Mouse (Mus musculus): ENCODE measurements around the gene Ccdc34. TPM values are rescaled to one million over a fixed set of nuclear protein-coding genes. Genes with fewer than 3 reads are reported as not detected.

The Ccdc34 gene
- polyA plus RNA-seq, 1 experiment: 4.2 TPM

DNA sequence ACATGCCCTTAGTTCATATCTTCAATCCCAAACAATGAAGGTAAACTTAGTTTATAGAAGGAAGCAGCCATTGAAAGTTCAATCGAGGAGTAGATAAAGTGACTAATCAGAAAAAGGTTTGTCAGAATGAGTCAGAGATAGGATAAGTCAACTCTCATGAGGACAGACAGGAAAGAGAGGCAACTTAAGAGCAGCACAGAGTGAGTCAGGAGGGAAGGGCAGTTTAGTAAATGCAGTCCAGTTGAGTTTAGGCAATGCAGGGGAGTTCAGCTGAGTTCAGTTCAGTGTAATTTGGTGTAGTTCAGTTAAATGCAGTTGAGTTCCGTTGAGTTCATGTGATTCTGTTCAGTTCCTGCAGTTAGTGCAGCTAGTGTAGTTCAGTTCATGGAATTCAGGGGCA, 138.7 kb downstream of the Ccdc34 start:
- H3K27ac ChIP-seq (ENCODE audit: insufficient read depth, low read depth, low read length): no peak overlapping the region
- 94% methylated on average over 2 of the region's 2 CpGs for WGBS
- DNase-seq: no peak

GRCm38 (mm10) chr2:110165003-110165402, 147.4 kb downstream of the Ccdc34 start:
- H3K36me3 ChIP-seq (ENCODE audit: control insufficient read depth, insufficient read depth, low read length): no peaks in the 10 kb centered on the region
- H3K4me3 ChIP-seq (ENCODE audit: insufficient read depth, low read depth, low read length): no peak overlapping the region
- H3K4me1 ChIP-seq (ENCODE audit: control insufficient read depth, insufficient read depth, low read length): no peaks in the 10 kb centered on the region
- H3K27ac ChIP-seq (ENCODE audit: insufficient read depth, low read depth, low read length): no peak overlapping the region
- 79% methylated on average over 4 of the region's 4 CpGs for WGBS
- DNase-seq: no peak
- TF ChIP-seq CTCF (conservative IDR thresholded peaks at IDR 0.05; ENCODE audit: insufficient read depth, insufficient read length, low read depth, low read length) (no peak), POLR2A (IDR thresholded peaks at IDR 0.05; ENCODE audit: low read depth, low read length) (no peak)
- H3K27me3 ChIP-seq (replicated peaks; ENCODE audit: control insufficient read depth, insufficient read depth, low read length): no peaks in the 10 kb centered on the region

More for the DNA sequence above, 138.7 kb downstream of the Ccdc34 start:
- Histone ChIP-seq H3K4me3 (ENCODE audit: insufficient read depth, low read depth, low read length) (no peak overlapping the region), H3K36me3 (ENCODE audit: control insufficient read depth, insufficient read depth, low read length) (no peaks in the 10 kb centered on the region), H3K4me1 (ENCODE audit: control insufficient read depth, insufficient read depth, low read length) (no peaks in the 10 kb centered on the region), H3K27me3 (replicated peaks; ENCODE audit: control insufficient read depth, insufficient read depth, low read length) (no peaks in the 10 kb centered on the region)
- TF ChIP-seq CTCF (conservative IDR thresholded peaks at IDR 0.05; ENCODE audit: insufficient read depth, insufficient read length, low read depth, low read length) (no peak), POLR2A (IDR thresholded peaks at IDR 0.05; ENCODE audit: low read depth, low read length) (no peak)

- DNase-seq: no peak
- Histone ChIP-seq H3K4me3 (ENCODE audit: insufficient read depth, low read depth, low read length) (no peak overlapping the region), H3K27me3 (replicated peaks; ENCODE audit: control insufficient read depth, insufficient read depth, low read length) (no peaks in the 10 kb centered on the region), H3K4me1 (ENCODE audit: control insufficient read depth, insufficient read depth, low read length) (no peaks in the 10 kb centered on the region), H3K27ac (ENCODE audit: insufficient read depth, low read depth, low read length) (no peak overlapping the region; the same call in 1 of the 2 replicates), H3K36me3 (ENCODE audit: control insufficient read depth, insufficient read depth, low read length) (no peaks in the 10 kb centered on the region)
- 64% methylated on average over 4 of the region's 4 CpGs for WGBS
- TF ChIP-seq CTCF (conservative IDR thresholded peaks at IDR 0.05; ENCODE audit: insufficient read depth, insufficient read length, low read depth, low read length) (no peak), POLR2A (IDR thresholded peaks at IDR 0.05; ENCODE audit: low read depth, low read length) (no peak)
Observed at GRCm38 (mm10) chr2:110167694-110168093, 150.1 kb downstream of the Ccdc34 start.

- Histone ChIP-seq H3K27me3 (replicated peaks; ENCODE audit: control insufficient read depth, insufficient read depth, low read length) (no peaks in the 10 kb centered on the region), H3K36me3 (ENCODE audit: control insufficient read depth, insufficient read depth, low read length) (no peaks in the 10 kb centered on the region), H3K4me3 (ENCODE audit: insufficient read depth, low read depth, low read length) (no peak overlapping the region), H3K4me1 (ENCODE audit: control insufficient read depth, insufficient read depth, low read length) (no peaks in the 10 kb centered on the region), H3K27ac (ENCODE audit: insufficient read depth, low read depth, low read length) (no peak overlapping the region)
- TF ChIP-seq POLR2A (IDR thresholded peaks at IDR 0.05; ENCODE audit: low read depth, low read length) (no peak), CTCF (conservative IDR thresholded peaks at IDR 0.05; ENCODE audit: insufficient read depth, insufficient read length, low read depth, low read length) (no peak)
- DNase-seq: no peak
Observed at GRCm38 (mm10) chr2:110168361-110168760, 150.7 kb downstream of the Ccdc34 start.

DNA sequence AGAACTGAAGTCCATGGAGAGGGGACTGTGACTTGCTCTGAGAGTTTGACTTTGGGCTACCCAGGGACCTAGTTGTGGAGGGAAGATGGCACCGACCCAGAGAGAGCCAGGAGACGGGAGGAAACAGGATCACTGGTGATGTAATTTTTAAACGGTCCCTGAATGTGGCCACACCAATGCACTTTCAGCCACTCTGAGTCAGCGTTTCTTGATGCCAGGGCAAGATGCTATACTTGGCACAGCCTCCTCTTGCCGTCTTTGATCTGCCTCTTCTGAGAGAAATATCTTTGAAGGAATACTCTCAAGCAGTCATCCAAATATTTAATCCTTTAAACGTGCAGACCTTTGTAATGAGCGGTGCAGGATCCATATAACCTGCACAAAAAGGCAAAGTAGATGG, 154.8 kb downstream of the Ccdc34 start:
- no peak overlapping the region for H3K4me3 ChIP-seq (ENCODE audit: insufficient read depth, low read depth, low read length)
- H3K4me1 ChIP-seq (ENCODE audit: control insufficient read depth, insufficient read depth, low read length): peaks cover 4% of the 10 kb centered on the region; the same call in 1 of the 2 replicates
- 44% methylated on average over 7 of the region's 7 CpGs for WGBS
- TF ChIP-seq POLR2A (IDR thresholded peaks at IDR 0.05; ENCODE audit: low read depth, low read length): no peak
- TF ChIP-seq CTCF (conservative IDR thresholded peaks at IDR 0.05; ENCODE audit: insufficient read depth, insufficient read length, low read depth, low read length): no peak
- no peak overlapping the region for H3K27ac ChIP-seq (ENCODE audit: insufficient read depth, low read depth, low read length)
- DNase-seq: peak; percentile 62
- H3K27me3 ChIP-seq (replicated peaks; ENCODE audit: control insufficient read depth, insufficient read depth, low read length): no peaks in the 10 kb centered on the region
- no peaks in the 10 kb centered on the region for H3K36me3 ChIP-seq (ENCODE audit: control insufficient read depth, insufficient read depth, low read length)

GRCm38 (mm10) chr2:110173818-110174247, 156.2 kb downstream of the Ccdc34 start:
- TF ChIP-seq CTCF (conservative IDR thresholded peaks at IDR 0.05; ENCODE audit: insufficient read depth, insufficient read length, low read depth, low read length) (no peak), POLR2A (IDR thresholded peaks at IDR 0.05; ENCODE audit: low read depth, low read length) (no peak)
- no peak for DNase-seq
- Histone ChIP-seq H3K4me3 (ENCODE audit: insufficient read depth, low read depth, low read length) (no peak overlapping the region), H3K27me3 (replicated peaks; ENCODE audit: control insufficient read depth, insufficient read depth, low read length) (no peaks in the 10 kb centered on the region), H3K27ac (ENCODE audit: insufficient read depth, low read depth, low read length) (no peak overlapping the region), H3K36me3 (ENCODE audit: control insufficient read depth, insufficient read depth, low read length) (no peaks in the 10 kb centered on the region), H3K4me1 (ENCODE audit: control insufficient read depth, insufficient read depth, low read length) (peaks cover 10% of the 10 kb centered on the region; the same call in 1 of the 2 replicates)
- WGBS: 71% methylated on average over 7 of the region's 7 CpGs

- Histone ChIP-seq H3K27me3 (replicated peaks; ENCODE audit: control insufficient read depth, insufficient read depth, low read length) (no peaks in the 10 kb centered on the region), H3K27ac (ENCODE audit: insufficient read depth, low read depth, low read length) (peak overlapping the region; percentile 62), H3K4me3 (ENCODE audit: insufficient read depth, low read depth, low read length) (no peak overlapping the region), H3K36me3 (ENCODE audit: control insufficient read depth, insufficient read depth, low read length) (no peaks in the 10 kb centered on the region), H3K4me1 (ENCODE audit: control insufficient read depth, insufficient read depth, low read length) (peaks cover 34% of the 10 kb centered on the region)
- DNase-seq: no peak
- no peak for TF ChIP-seq CTCF (conservative IDR thresholded peaks at IDR 0.05; ENCODE audit: insufficient read depth, insufficient read length, low read depth, low read length)
- no peak for TF ChIP-seq POLR2A (IDR thresholded peaks at IDR 0.05; ENCODE audit: low read depth, low read length)
- WGBS: 63% methylated on average over 2 of the region's 2 CpGs
Observed at GRCm38 (mm10) chr2:110176761-110177400, 159.3 kb downstream of the Ccdc34 start.
